Mouse (Mus musculus): ENCODE results near the gene Ppp1r3f.

- TF ChIP-seq GATA1 (IDR thresholded peaks at IDR 0.05; ENCODE audit: borderline replicate concordance, low read length) (no peak), FLI1 (IDR thresholded peaks at IDR 0.05; ENCODE audit: low read length) (no peak)
Measured at GRCm38 (mm10) chrX:7553474-7553873, 20.6 kb downstream of the Ppp1r3f start.
